Mouse (Mus musculus) embryonic facial prominence, embryonic 13.5 days (tissue): ENCODE results near the gene Adgrl1. TPM values are rescaled to one million over a fixed set of nuclear protein-coding genes. Genes with fewer than 3 reads are reported as not detected.

ENCODE experiments used
- ATAC-seq: fragments of 200-750 bp; cut with Nextera tagmentation; 2 replicates; pipeline ENCODE4 v1.8.0; 2017; ENCODE audit warnings: low read depth; ENCODE audit not compliant: insufficient number of reproducible peaks, insufficient read depth, low FRiP score, low TSS enrichment
- H3K27ac ChIP-seq: fragments of 300-500 bp; sonication (generic); 2 replicates; pipeline ENCODE4 v1.5.1; 2015; ENCODE audit warnings: moderate library complexity, mild to moderate bottlenecking, inconsistent platforms
- H3K27me3 ChIP-seq: fragments of 300-500 bp; sonication (generic); 2 replicates; pipeline ENCODE4 v1.6.1; 2015; ENCODE audit warnings: mild to moderate bottlenecking, inconsistent platforms
- H3K36me3 ChIP-seq: fragments of 300-500 bp; sonication (generic); 2 replicates; pipeline ENCODE4 v1.6.1; 2015; ENCODE audit warnings: mild to moderate bottlenecking, inconsistent platforms
- H3K4me1 ChIP-seq: fragments of 300-500 bp; sonication (generic); 2 replicates; pipeline ENCODE4 v1.6.1; 2015; ENCODE audit warnings: inconsistent platforms
- H3K4me2 ChIP-seq: fragments of 300-500 bp; sonication (generic); 2 replicates; pipeline ENCODE4 v1.6.1; 2015; ENCODE audit warnings: moderate library complexity, mild to moderate bottlenecking, inconsistent platforms
- H3K4me3 ChIP-seq: fragments of 300-500 bp; sonication (generic); 2 replicates; pipeline ENCODE4 v1.5.1; 2015; ENCODE audit warnings: mild to moderate bottlenecking, inconsistent platforms
- H3K9ac ChIP-seq: fragments of 300-500 bp; sonication (generic); 2 replicates; pipeline ENCODE4 v1.6.1; 2015; ENCODE audit warnings: mild to moderate bottlenecking, inconsistent platforms
- H3K9me3 ChIP-seq: fragments of 300-500 bp; sonication (generic); 2 replicates; pipeline ENCODE4 v1.6.1; 2016; ENCODE audit warnings: inconsistent platforms
- WGBS: fragments of 180-500 bp; shearing (Covaris S2); methylation state at CpG from one replicate; pipeline ENCODE4 v1.1.7; 2015; ENCODE audit warnings: mixed read lengths; 5-methylcytosine and 5-hydroxymethylcytosine counted together
- polyA plus RNA-seq: library from polyadenylated mRNA; unstranded; fragments of >200 nt; fragmentation: Nextera tagmentation; extraction: Ambion mirVana; gene quantifications from 2 replicates; pipeline ENCODE4 v1.2.1, GENCODE M21; 2015

The Adgrl1 gene
- polyA plus RNA-seq, 1 experiment from 2014 or later, result 31.6 TPM

DNA sequence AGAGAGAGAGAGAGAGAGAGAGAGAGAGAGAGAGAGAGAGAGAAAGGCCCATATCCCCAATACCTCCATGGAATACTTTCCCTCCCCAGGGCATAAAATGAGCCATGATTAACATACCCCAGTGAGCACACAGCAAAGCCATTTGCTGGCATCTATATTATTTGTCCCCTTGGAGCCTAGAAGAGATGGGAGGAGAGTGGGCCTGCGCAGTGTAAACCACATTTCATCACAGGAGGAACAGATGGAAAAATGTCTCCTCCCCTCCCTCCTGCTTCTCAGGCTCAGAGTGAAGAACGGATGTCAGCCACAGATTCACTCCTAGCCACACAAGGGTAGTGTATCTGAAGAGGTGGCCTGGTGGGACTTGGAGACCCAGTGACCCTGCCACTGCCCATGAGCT is 11.5 kb upstream of the Adgrl1 start:
- Histone ChIP-seq H3K36me3 (no peaks in the 10 kb centered on the region), H3K4me2 (no peak overlapping the region), H3K4me3 (no peak overlapping the region), H3K9me3 (no peaks in the 10 kb centered on the region), H3K9ac (no peak overlapping the region), H3K27me3 (peaks cover 6% of the 10 kb centered on the region; the same call in 1 of the 2 replicates), H3K4me1 (no peaks in the 10 kb centered on the region), H3K27ac (no peak overlapping the region)
- no peak for ATAC-seq
- WGBS, result 45% methylated on average over 2 of the region's 2 CpGs

DNA sequence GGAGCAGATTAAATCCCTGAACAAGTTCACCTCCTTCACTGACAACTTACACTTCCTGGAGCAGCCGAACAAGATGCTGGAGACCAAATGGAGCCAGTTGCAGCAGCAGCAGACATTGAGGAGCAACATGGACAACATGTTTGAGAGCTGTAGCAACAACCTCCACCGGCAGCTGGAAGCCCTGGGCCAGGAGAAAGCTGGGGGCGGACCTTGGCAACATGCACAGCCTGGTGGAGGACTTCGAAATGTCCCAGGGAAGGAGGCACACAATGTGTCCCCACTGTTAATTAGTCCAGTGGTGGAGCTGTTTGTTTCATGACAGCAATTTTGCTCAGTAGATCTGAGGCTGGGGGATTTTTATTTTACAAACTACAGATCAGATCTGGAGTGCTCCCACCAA is 7.8 kb upstream of the Adgrl1 start:
- no peaks in the 10 kb centered on the region for H3K36me3 ChIP-seq
- H3K27ac ChIP-seq, result no peak overlapping the region
- 66% methylated on average over 4 of the region's 4 CpGs for WGBS
- peaks cover 8% of the 10 kb centered on the region for H3K4me1 ChIP-seq
- no peak for ATAC-seq
- peaks cover 33% of the 10 kb centered on the region for H3K27me3 ChIP-seq
- H3K4me2 ChIP-seq, result no peak overlapping the region
- no peak overlapping the region for H3K9ac ChIP-seq
- H3K9me3 ChIP-seq, result no peaks in the 10 kb centered on the region; the same call in 1 of the 2 replicates
- H3K4me3 ChIP-seq, result no peak overlapping the region

- Histone ChIP-seq H3K9ac (no peak overlapping the region), H3K4me3 (no peak overlapping the region), H3K27ac (no peak overlapping the region), H3K4me2 (no peak overlapping the region), H3K9me3 (no peaks in the 10 kb centered on the region; the same call in 1 of the 2 replicates), H3K27me3 (peaks cover 33% of the 10 kb centered on the region), H3K36me3 (no peaks in the 10 kb centered on the region), H3K4me1 (peaks cover 25% of the 10 kb centered on the region)
- 1% methylated on average over 5 of the region's 5 CpGs for WGBS
- no peak for ATAC-seq
Measured at GRCm38 (mm10) chr8:83893915-83894314, 6.0 kb upstream of the Adgrl1 start.

GRCm38 (mm10) chr8:83895894-83896293 is 4.0 kb upstream of the Adgrl1 start:
- no peaks in the 10 kb centered on the region; the same call in 1 of the 2 replicates for H3K9me3 ChIP-seq
- H3K4me3 ChIP-seq, result no peak overlapping the region
- no peak overlapping the region for H3K27ac ChIP-seq
- no peaks in the 10 kb centered on the region for H3K36me3 ChIP-seq
- H3K4me1 ChIP-seq, result peaks cover 25% of the 10 kb centered on the region
- no peak for ATAC-seq
- H3K4me2 ChIP-seq, result no peak overlapping the region
- 6% methylated on average over 5 of the region's 5 CpGs for WGBS
- no peak overlapping the region for H3K9ac ChIP-seq
- H3K27me3 ChIP-seq, result peaks cover 33% of the 10 kb centered on the region

GRCm38 (mm10) chr8:83896461-83896860 is 3.4 kb upstream of the Adgrl1 start:
- H3K4me3 ChIP-seq, result no peak overlapping the region
- peaks cover 27% of the 10 kb centered on the region for H3K4me1 ChIP-seq
- H3K27me3 ChIP-seq, result peaks cover 32% of the 10 kb centered on the region
- 79% methylated on average over 7 of the region's 7 CpGs for WGBS
- ATAC-seq, result no peak
- no peaks in the 10 kb centered on the region for H3K36me3 ChIP-seq
- no peak overlapping the region for H3K4me2 ChIP-seq
- no peak overlapping the region for H3K27ac ChIP-seq
- no peak overlapping the region for H3K9ac ChIP-seq
- H3K9me3 ChIP-seq, result no peaks in the 10 kb centered on the region; the same call in 1 of the 2 replicates

- no peak for ATAC-seq
- WGBS, result 2% methylated on average over 26 of the region's 26 CpGs
- no peaks in the 10 kb centered on the region; the same call in 1 of the 2 replicates for H3K9me3 ChIP-seq
Measured at GRCm38 (mm10) chr8:83897211-83897610, 2.7 kb upstream of the Adgrl1 start.

GRCm38 (mm10) chr8:83898456-83898855 is 1.4 kb upstream of the Adgrl1 start:
- WGBS, result 4% methylated on average over 10 of the region's 10 CpGs
- peak overlapping the region; percentile 94 for H3K9ac ChIP-seq
- no peaks in the 10 kb centered on the region; the same call in 1 of the 2 replicates for H3K9me3 ChIP-seq
- no peak for ATAC-seq
- peak overlapping the region; percentile 97 for H3K4me3 ChIP-seq
- peak overlapping the region; percentile 98 for H3K27ac ChIP-seq
- H3K4me1 ChIP-seq, result peaks cover 47% of the 10 kb centered on the region
- no peaks in the 10 kb centered on the region for H3K36me3 ChIP-seq
- peaks cover 27% of the 10 kb centered on the region for H3K27me3 ChIP-seq
- H3K4me2 ChIP-seq, result peak overlapping the region; percentile 74

More at GRCm38 (mm10) chr8:83897211-83897610, 2.7 kb upstream of the Adgrl1 start:
- H3K27me3 ChIP-seq, result peaks cover 29% of the 10 kb centered on the region
- no peaks in the 10 kb centered on the region for H3K36me3 ChIP-seq
- peak overlapping the region; percentile 74 for H3K4me2 ChIP-seq
- H3K27ac ChIP-seq, result no peak overlapping the region
- H3K9ac ChIP-seq, result peak overlapping the region; percentile 58
- H3K4me3 ChIP-seq, result peak overlapping the region; percentile 38
- H3K4me1 ChIP-seq, result peaks cover 34% of the 10 kb centered on the region

DNA sequence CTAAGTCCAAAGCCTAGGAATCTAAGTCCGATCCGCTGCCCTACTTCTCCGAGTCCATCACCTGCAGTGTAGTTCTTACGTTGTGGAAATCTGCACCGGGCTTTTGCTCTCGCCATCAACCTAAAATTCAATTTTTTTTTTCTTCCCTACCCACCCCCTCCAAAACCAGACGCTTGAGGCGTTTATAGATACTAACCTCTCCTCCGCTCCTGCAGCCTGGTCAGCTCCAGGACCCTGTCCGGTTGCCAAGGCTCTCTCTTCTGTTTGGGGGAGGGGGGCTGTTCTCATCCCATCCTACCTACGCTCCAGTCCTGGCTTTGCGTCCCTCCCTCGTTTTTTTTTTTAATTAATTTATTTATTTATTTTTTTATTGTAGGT is 931 bp upstream of the Adgrl1 start:
- peak overlapping the region; percentile 74 for H3K4me2 ChIP-seq
- H3K27me3 ChIP-seq, result peaks cover 23% of the 10 kb centered on the region
- ATAC-seq, result no peak
- H3K36me3 ChIP-seq, result no peaks in the 10 kb centered on the region
- H3K9ac ChIP-seq, result peak overlapping the region; percentile 94
- no peaks in the 10 kb centered on the region; the same call in 1 of the 2 replicates for H3K9me3 ChIP-seq
- H3K4me3 ChIP-seq, result peak overlapping the region; percentile 97
- peaks cover 52% of the 10 kb centered on the region for H3K4me1 ChIP-seq
- under 1% methylated on average over 13 of the region's 13 CpGs for WGBS
- H3K27ac ChIP-seq, result peak overlapping the region; percentile 98

- peak overlapping the region; percentile 97 for H3K4me3 ChIP-seq
- ATAC-seq, result no peak
- peak overlapping the region; percentile 98 for H3K27ac ChIP-seq
- peak overlapping the region; percentile 94 for H3K9ac ChIP-seq
- under 1% methylated on average over 55 of the region's 100 CpGs for WGBS
- no peaks in the 10 kb centered on the region for H3K9me3 ChIP-seq
- peaks cover 11% of the 10 kb centered on the region; the same call in 1 of the 2 replicates for H3K27me3 ChIP-seq
- H3K36me3 ChIP-seq, result peaks cover 3% of the 10 kb centered on the region
- H3K4me2 ChIP-seq, result peak overlapping the region; percentile 74
- peaks cover 65% of the 10 kb centered on the region for H3K4me1 ChIP-seq
Measured at GRCm38 (mm10) chr8:83900266-83900956, 506 bp downstream of the Adgrl1 start.

DNA sequence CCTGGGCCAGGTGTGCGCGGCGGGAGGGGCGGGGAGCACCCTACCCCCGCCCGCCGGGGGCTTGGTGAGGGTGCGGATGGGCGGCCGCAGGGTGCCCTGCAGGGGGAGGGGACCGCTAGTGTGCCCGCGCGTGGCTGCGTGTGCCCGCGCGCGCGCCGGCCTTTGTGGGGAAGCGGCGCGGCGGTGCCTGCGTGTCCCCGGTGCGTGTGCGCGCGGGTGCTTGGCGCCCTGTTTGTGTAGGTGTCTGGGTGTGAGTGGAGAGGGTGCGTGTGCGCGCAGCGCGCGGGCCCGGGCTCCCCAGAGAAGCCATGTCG is 1.0 kb downstream of the Adgrl1 start:
- Histone ChIP-seq H3K9me3 (no peaks in the 10 kb centered on the region), H3K4me1 (peaks cover 66% of the 10 kb centered on the region), H3K9ac (peak overlapping the region; percentile 94), H3K27me3 (0 out of 2 replicates have a peak, but pooled peaks cover 8% of the 10 kb centered on the region), H3K4me3 (peak overlapping the region; percentile 97), H3K27ac (peak overlapping the region; percentile 98), H3K36me3 (peaks cover 8% of the 10 kb centered on the region), H3K4me2 (peak overlapping the region; percentile 74)
- WGBS, result under 1% methylated on average over 33 of the region's 40 CpGs
- no peak for ATAC-seq

- H3K9me3 ChIP-seq, result no peaks in the 10 kb centered on the region
- peak overlapping the region; percentile 74 for H3K4me2 ChIP-seq
- peak overlapping the region; percentile 97 for H3K4me3 ChIP-seq
- 9% methylated on average over 14 of the region's 14 CpGs for WGBS
- no peak for ATAC-seq
- H3K27ac ChIP-seq, result peak overlapping the region; percentile 98
- peaks cover 66% of the 10 kb centered on the region for H3K4me1 ChIP-seq
- H3K9ac ChIP-seq, result peak overlapping the region; percentile 94
- H3K36me3 ChIP-seq, result peaks cover 14% of the 10 kb centered on the region
- 0 out of 2 replicates have a peak, but pooled peaks cover 3% of the 10 kb centered on the region for H3K27me3 ChIP-seq
Measured at GRCm38 (mm10) chr8:83901566-83902485, 1.9 kb downstream of the Adgrl1 start.
